Mouse (Mus musculus) midbrain, embryonic 16.5 days (tissue): ENCODE results near the gene Kiss1. TPM values are rescaled to one million over a fixed set of nuclear protein-coding genes. Genes with fewer than 3 reads are reported as not detected.

Experiments used
- ATAC-seq: fragments of 200-750 bp; cut with Nextera tagmentation; 2 replicates; pipeline ENCODE4 v1.8.0; 2017; ENCODE audit warnings: moderate TSS enrichment
- H3K27ac ChIP-seq: fragments of 300-500 bp; sonication (generic); 2 replicates; pipeline ENCODE4 v1.5.1; 2014; ENCODE audit warnings: mild to moderate bottlenecking, low read length, mixed read lengths
- H3K27me3 ChIP-seq: fragments of 300-500 bp; sonication (generic); 2 replicates; pipeline ENCODE4 v1.6.1; 2014; ENCODE audit warnings: low read depth, low read length, mixed read lengths; ENCODE audit not compliant: control insufficient read depth, insufficient read depth
- H3K36me3 ChIP-seq: fragments of 300-500 bp; sonication (generic); 2 replicates; pipeline ENCODE4 v1.6.1; 2014; ENCODE audit warnings: mild to moderate bottlenecking, low read length, moderate library complexity, mixed read lengths; ENCODE audit not compliant: control insufficient read depth, insufficient read depth
- H3K4me1 ChIP-seq: fragments of 300-500 bp; sonication (generic); 2 replicates; pipeline ENCODE4 v1.6.1; 2014; ENCODE audit warnings: mild to moderate bottlenecking, low read length, mixed read lengths; ENCODE audit not compliant: control insufficient read depth, insufficient read depth
- H3K4me2 ChIP-seq: fragments of 300-500 bp; sonication (generic); 2 replicates; pipeline ENCODE4 v1.6.1; 2014; ENCODE audit warnings: mild to moderate bottlenecking, low read length, mixed read lengths
- H3K4me3 ChIP-seq: fragments of 300-500 bp; sonication (generic); 2 replicates; pipeline ENCODE4 v1.5.1; 2014; ENCODE audit warnings: low read depth, mild to moderate bottlenecking, low read length, moderate library complexity, mixed read lengths
- H3K9ac ChIP-seq: fragments of 300-500 bp; sonication (generic); 2 replicates; pipeline ENCODE4 v1.6.1; 2014; ENCODE audit warnings: low read depth, low read length, mixed read lengths
- H3K9me3 ChIP-seq: fragments of 300-500 bp; sonication (generic); replicated peaks from 2 replicates; pipeline ENCODE4 v1.6.1; 2014; ENCODE audit warnings: mild to moderate bottlenecking, low read length, mixed read lengths; ENCODE audit not compliant: control insufficient read depth, poor library complexity, severe bottlenecking
- WGBS: fragments of 180-500 bp; shearing (Covaris S2); extraction: QIAGEN DNeasy Blood & Tissue Kit; methylation state at CpG from one replicate; pipeline ENCODE4 v1.1.7; 2014; 5-methylcytosine and 5-hydroxymethylcytosine counted together
- polyA plus RNA-seq: library from polyadenylated mRNA; unstranded; fragments of >200 nt; fragmentation: Nextera tagmentation; extraction: Ambion mirVana; gene quantifications from 2 replicates; pipeline ENCODE4 v1.2.1, GENCODE M21; 2015

The Kiss1 gene
- polyA plus RNA-seq, 1 experiment from 2014 or later, result not detected

GRCm38 (mm10) chr1:133311240-133311639, 10.4 kb upstream of the Kiss1 start:
- H3K36me3 ChIP-seq, result no peaks in the 10 kb centered on the region
- WGBS, result 50% methylated on average over 4 of the region's 4 CpGs
- no peak overlapping the region for H3K4me2 ChIP-seq
- no peaks in the 10 kb centered on the region for H3K27me3 ChIP-seq
- H3K9me3 ChIP-seq, result no peaks in the 10 kb centered on the region
- peaks cover 7% of the 10 kb centered on the region for H3K4me1 ChIP-seq
- H3K4me3 ChIP-seq, result no peak overlapping the region
- H3K9ac ChIP-seq, result no peak overlapping the region
- no peak for ATAC-seq
- no peak overlapping the region for H3K27ac ChIP-seq

GRCm38 (mm10) chr1:133311946-133312345, 9.7 kb upstream of the Kiss1 start:
- 13% methylated on average over 10 of the region's 10 CpGs for WGBS

GRCm38 (mm10) chr1:133314364-133314763, 7.3 kb upstream of the Kiss1 start:
- ATAC-seq, result no peak
- H3K9me3 ChIP-seq, result no peaks in the 10 kb centered on the region
- H3K27me3 ChIP-seq, result no peaks in the 10 kb centered on the region
- 32% methylated on average over 8 of the region's 8 CpGs for WGBS
- no peak overlapping the region for H3K4me2 ChIP-seq
- H3K36me3 ChIP-seq, result no peaks in the 10 kb centered on the region
- H3K4me1 ChIP-seq, result peaks cover 3% of the 10 kb centered on the region
- no peak overlapping the region for H3K9ac ChIP-seq
- no peak overlapping the region for H3K27ac ChIP-seq
- no peak overlapping the region for H3K4me3 ChIP-seq

More at GRCm38 (mm10) chr1:133311946-133312345, 9.7 kb upstream of the Kiss1 start:
- Histone ChIP-seq H3K4me1 (peaks cover 6% of the 10 kb centered on the region), H3K36me3 (no peaks in the 10 kb centered on the region), H3K27ac (0 out of 2 replicates have a peak overlapping the region, but pooled peaks have one; percentile 11), H3K4me3 (no peak overlapping the region), H3K9ac (peak overlapping the region; percentile 36; the same call in 1 of the 2 replicates), H3K4me2 (0 out of 2 replicates have a peak overlapping the region, but pooled peaks have one; percentile 23), H3K9me3 (no peaks in the 10 kb centered on the region), H3K27me3 (no peaks in the 10 kb centered on the region)
- peak; percentile 44; the same call in 1 of the 2 replicates for ATAC-seq

GRCm38 (mm10) chr1:133315775-133316174, 5.9 kb upstream of the Kiss1 start:
- no peaks in the 10 kb centered on the region for H3K9me3 ChIP-seq
- H3K4me2 ChIP-seq, result no peak overlapping the region
- H3K9ac ChIP-seq, result no peak overlapping the region
- ATAC-seq, result no peak
- H3K4me1 ChIP-seq, result peaks cover 3% of the 10 kb centered on the region
- H3K27ac ChIP-seq, result no peak overlapping the region
- H3K36me3 ChIP-seq, result no peaks in the 10 kb centered on the region
- H3K4me3 ChIP-seq, result no peak overlapping the region
- no peaks in the 10 kb centered on the region for H3K27me3 ChIP-seq
- WGBS, result 87% methylated on average over 6 of the region's 6 CpGs

GRCm38 (mm10) chr1:133316577-133316976, 5.1 kb upstream of the Kiss1 start:
- Histone ChIP-seq H3K9ac (no peak overlapping the region), H3K4me1 (peaks cover 3% of the 10 kb centered on the region), H3K4me3 (no peak overlapping the region), H3K27ac (no peak overlapping the region), H3K27me3 (no peaks in the 10 kb centered on the region), H3K4me2 (no peak overlapping the region), H3K9me3 (no peaks in the 10 kb centered on the region), H3K36me3 (no peaks in the 10 kb centered on the region)
- no peak for ATAC-seq
- 86% methylated on average over 4 of the region's 4 CpGs for WGBS

GRCm38 (mm10) chr1:133317149-133317548, 4.5 kb upstream of the Kiss1 start:
- H3K4me3 ChIP-seq, result no peak overlapping the region

GRCm38 (mm10) chr1:133323333-133323732, 1.7 kb downstream of the Kiss1 start:
- Histone ChIP-seq H3K4me3 (no peak overlapping the region), H3K27me3 (no peaks in the 10 kb centered on the region), H3K27ac (no peak overlapping the region), H3K4me1 (peaks cover 1% of the 10 kb centered on the region; the same call in 1 of the 2 replicates), H3K4me2 (no peak overlapping the region), H3K9me3 (no peaks in the 10 kb centered on the region), H3K36me3 (no peaks in the 10 kb centered on the region), H3K9ac (no peak overlapping the region)
- no peak for ATAC-seq
- WGBS, result 52% methylated on average over 5 of the region's 5 CpGs

More at GRCm38 (mm10) chr1:133317149-133317548, 4.5 kb upstream of the Kiss1 start:
- no peaks in the 10 kb centered on the region for H3K27me3 ChIP-seq
- WGBS, result 72% methylated on average over 1 of the region's 1 CpGs
- ATAC-seq, result no peak
- H3K4me2 ChIP-seq, result no peak overlapping the region
- peaks cover 3% of the 10 kb centered on the region for H3K4me1 ChIP-seq
- H3K9me3 ChIP-seq, result no peaks in the 10 kb centered on the region
- no peak overlapping the region for H3K9ac ChIP-seq
- H3K36me3 ChIP-seq, result no peaks in the 10 kb centered on the region
- no peak overlapping the region for H3K27ac ChIP-seq

GRCm38 (mm10) chr1:133325951-133326350, 4.3 kb downstream of the Kiss1 start:
- WGBS, result 86% methylated on average over 8 of the region's 8 CpGs
- no peaks in the 10 kb centered on the region for H3K27me3 ChIP-seq
- no peak overlapping the region for H3K27ac ChIP-seq
- no peak for ATAC-seq
- H3K4me3 ChIP-seq, result no peak overlapping the region
- H3K9me3 ChIP-seq, result no peaks in the 10 kb centered on the region
- no peaks in the 10 kb centered on the region for H3K36me3 ChIP-seq
- H3K4me2 ChIP-seq, result no peak overlapping the region
- peaks cover 16% of the 10 kb centered on the region for H3K4me1 ChIP-seq
- no peak overlapping the region for H3K9ac ChIP-seq

GRCm38 (mm10) chr1:133327094-133327493, 5.4 kb downstream of the Kiss1 start:
- Histone ChIP-seq H3K27ac (no peak overlapping the region), H3K27me3 (no peaks in the 10 kb centered on the region), H3K36me3 (no peaks in the 10 kb centered on the region), H3K9me3 (no peaks in the 10 kb centered on the region), H3K4me3 (no peak overlapping the region), H3K9ac (no peak overlapping the region), H3K4me1 (peaks cover 21% of the 10 kb centered on the region), H3K4me2 (no peak overlapping the region)
- ATAC-seq, result no peak
- WGBS, result 61% methylated on average over 5 of the region's 5 CpGs
